In genomic region chr4:137897298-137897612, GRCm38 (mm10) we compare ENCODE assay signal across 8 mouse cellular contexts. TPM values are rescaled to one million over a fixed set of nuclear protein-coding genes. Genes with fewer than 3 reads are reported as not detected.
DNase-seq lines count a peak whose midpoint lies in the region; ATAC-seq and TF ChIP-seq lines count a peak whose summit lies in the region.

No protein-coding gene starts in this region.

- peak; percentile 62; the same call in 1 of the 2 replicates for ATAC-seq in forebrain, embryonic 14.5 days
- ATAC-seq in heart, embryonic 15.5 days (replicated peaks; ENCODE audit: insufficient number of reproducible peaks, insufficient read depth, low FRiP score, low read depth): peak; percentile 76
- ATAC-seq in lung, embryonic 14.5 days (ENCODE audit: insufficient read depth): peak; percentile 67

- TF ChIP-seq CTCF in lung, embryonic 14.5 days (IDR thresholded peaks at IDR 0.05; ENCODE audit: low read depth): no peak

- DNase-seq in urinary bladder, postnatal 25 days (ENCODE audit: low spot score): peak; percentile 56
- no peak for DNase-seq in urinary bladder, postnatal 10 days (ENCODE audit: low spot score)
- peak; percentile 93 for DNase-seq in forebrain, embryonic 14.5 days (ENCODE audit: low spot score)
- peak; percentile 87 for DNase-seq in kidney, postnatal 14 days
- DNase-seq in lung, embryonic 14.5 days: peak; percentile 93
- DNase-seq in retina, postnatal 7 days (ENCODE audit: low read depth, low spot score): peak; percentile 53
- DNase-seq in thymus, adult 18-20 months: no peak

- no peak overlapping the region for H3K4me3 ChIP-seq in forebrain, embryonic 14.5 days (ENCODE audit: low read depth, low read length)
- no peak overlapping the region for H3K4me3 ChIP-seq in heart, embryonic 15.5 days
- H3K4me3 ChIP-seq in lung, embryonic 14.5 days (ENCODE audit: low read depth, low read length): no peak overlapping the region

- peak overlapping the region; percentile 43 for H3K9ac ChIP-seq in forebrain, embryonic 14.5 days (ENCODE audit: low read length)
- no peak overlapping the region; the same call in 1 of the 2 replicates for H3K9ac ChIP-seq in heart, embryonic 15.5 days
- H3K9ac ChIP-seq in lung, embryonic 14.5 days: no peak overlapping the region

- WGBS in forebrain, embryonic 14.5 days: 4% methylated on average over 8 of the region's 8 CpGs
- WGBS in heart, embryonic 15.5 days: 16% methylated on average over 8 of the region's 8 CpGs
- WGBS in lung, embryonic 14.5 days: 10% methylated on average over 8 of the region's 8 CpGs

- no peaks in the 10 kb centered on the region for H3K36me3 ChIP-seq in forebrain, embryonic 14.5 days (ENCODE audit: control insufficient read depth, insufficient read depth, low read length)
- H3K36me3 ChIP-seq in heart, embryonic 15.5 days: no peaks in the 10 kb centered on the region
- H3K36me3 ChIP-seq in lung, embryonic 14.5 days (ENCODE audit: insufficient read depth): no peaks in the 10 kb centered on the region

- peaks cover 30% of the 10 kb centered on the region for H3K4me1 ChIP-seq in forebrain, embryonic 14.5 days (ENCODE audit: control insufficient read depth, insufficient read depth, low read length)
- H3K4me1 ChIP-seq in heart, embryonic 15.5 days (replicated peaks): peaks cover 43% of the 10 kb centered on the region
- peaks cover 6% of the 10 kb centered on the region for H3K4me1 ChIP-seq in lung, embryonic 14.5 days (ENCODE audit: insufficient read depth)

- 0 out of 2 replicates have a peak overlapping the region, but pooled peaks have one; percentile 14 for H3K4me2 ChIP-seq in forebrain, embryonic 14.5 days (ENCODE audit: low read length)
- H3K4me2 ChIP-seq in heart, embryonic 15.5 days: peak overlapping the region; percentile 40
- H3K4me2 ChIP-seq in lung, embryonic 14.5 days: no peak overlapping the region; the same call in 1 of the 2 replicates

- H3K27ac ChIP-seq in forebrain, embryonic 14.5 days (ENCODE audit: low read depth, low read length): peak overlapping the region; percentile 54; the same call in 1 of the 2 replicates
- peak overlapping the region; percentile 71 for H3K27ac ChIP-seq in heart, embryonic 15.5 days
- H3K27ac ChIP-seq in lung, embryonic 14.5 days (ENCODE audit: low read depth): no peak overlapping the region

- H3K27me3 ChIP-seq in forebrain, embryonic 14.5 days (replicated peaks; ENCODE audit: control insufficient read depth, insufficient read depth, low read length): 0 out of 2 replicates have a peak, but pooled peaks cover 5% of the 10 kb centered on the region
- 0 out of 2 replicates have a peak, but pooled peaks cover 3% of the 10 kb centered on the region for H3K27me3 ChIP-seq in heart, embryonic 15.5 days
- H3K27me3 ChIP-seq in lung, embryonic 14.5 days (ENCODE audit: insufficient read depth, low read length): peaks cover 5% of the 10 kb centered on the region; the same call in 1 of the 2 replicates

- no peaks in the 10 kb centered on the region for H3K9me3 ChIP-seq in forebrain, embryonic 14.5 days (replicated peaks; ENCODE audit: control insufficient read depth, low read length)
- H3K9me3 ChIP-seq in heart, embryonic 15.5 days (replicated peaks): no peaks in the 10 kb centered on the region
- H3K9me3 ChIP-seq in lung, embryonic 14.5 days (ENCODE audit: low read depth, low read length): no peaks in the 10 kb centered on the region

RNA-seq across cellular contexts. Expression of gene Ece1, which starts 35.2 kb away (rescaled TPM):
- polyA plus RNA-seq in forebrain, embryonic 14.5 days (2014; fragmentation: Nextera tagmentation; extraction: Ambion mirVana): 9.1 and 12.0 TPM in 2 replicates
- 51.3 and 77.2 TPM in 2 replicates for polyA plus RNA-seq in heart, embryonic 15.5 days (2015; fragmentation: Nextera tagmentation; extraction: Ambion mirVana)
- 59.3 and 71.2 TPM in 2 replicates for polyA plus RNA-seq in lung, embryonic 14.5 days (2014; fragmentation: Nextera tagmentation; extraction: Ambion mirVana)

Comparison
In these comparisons a context has a peak if more than half of its experiments do, and no peak if none do; other contexts are left out.
1. DNase-seq: peak in urinary bladder, postnatal 25 days (single experiment), forebrain, embryonic 14.5 days (single experiment), kidney, postnatal 14 days (single experiment), lung, embryonic 14.5 days (single experiment) and retina, postnatal 7 days (single experiment); none in urinary bladder, postnatal 10 days (single experiment) and thymus, adult 18-20 months (0 of 2).
2. Peak in every context shown above with its lines, with median percentiles within 50 percentile points of each other: ATAC-seq.